Mouse (Mus musculus): Measurements from ENCODE around the gene Slc43a3.

Gene Slc43a3

DNA sequence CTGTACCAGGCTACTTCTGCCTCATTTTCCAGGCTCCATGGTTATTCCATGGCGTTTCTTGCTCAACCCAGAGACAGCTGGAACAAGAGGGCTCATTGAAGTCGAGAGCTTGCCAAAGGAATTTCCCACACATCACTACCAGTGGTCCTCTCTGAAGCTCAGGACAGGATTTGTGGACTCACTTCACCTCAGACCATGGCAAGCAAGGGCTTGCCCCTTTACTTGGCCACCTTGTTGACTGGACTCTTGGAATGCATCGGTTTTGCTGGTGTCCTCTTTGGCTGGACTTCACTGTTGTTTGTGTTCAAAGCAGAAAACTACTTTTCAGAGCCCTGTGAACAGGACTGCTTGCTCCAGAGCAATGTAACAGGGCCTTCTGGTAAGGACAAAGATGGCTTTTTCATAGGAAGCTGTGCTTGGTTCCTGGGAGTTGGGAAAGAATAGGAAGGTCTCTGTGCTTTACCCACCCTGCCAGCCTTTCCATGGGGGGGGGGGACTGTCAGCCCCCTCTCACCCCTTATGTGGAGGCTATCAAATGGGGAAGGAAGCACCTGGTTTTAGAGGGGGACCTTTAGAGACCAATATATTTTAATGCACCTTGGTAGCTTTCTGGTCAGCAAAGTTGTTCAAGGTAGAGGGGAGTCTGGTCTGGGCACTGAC is 1.2 kb downstream of the Slc43a3 start:
- no peak for DNase-seq (ENCODE audit: low spot score)

DNA sequence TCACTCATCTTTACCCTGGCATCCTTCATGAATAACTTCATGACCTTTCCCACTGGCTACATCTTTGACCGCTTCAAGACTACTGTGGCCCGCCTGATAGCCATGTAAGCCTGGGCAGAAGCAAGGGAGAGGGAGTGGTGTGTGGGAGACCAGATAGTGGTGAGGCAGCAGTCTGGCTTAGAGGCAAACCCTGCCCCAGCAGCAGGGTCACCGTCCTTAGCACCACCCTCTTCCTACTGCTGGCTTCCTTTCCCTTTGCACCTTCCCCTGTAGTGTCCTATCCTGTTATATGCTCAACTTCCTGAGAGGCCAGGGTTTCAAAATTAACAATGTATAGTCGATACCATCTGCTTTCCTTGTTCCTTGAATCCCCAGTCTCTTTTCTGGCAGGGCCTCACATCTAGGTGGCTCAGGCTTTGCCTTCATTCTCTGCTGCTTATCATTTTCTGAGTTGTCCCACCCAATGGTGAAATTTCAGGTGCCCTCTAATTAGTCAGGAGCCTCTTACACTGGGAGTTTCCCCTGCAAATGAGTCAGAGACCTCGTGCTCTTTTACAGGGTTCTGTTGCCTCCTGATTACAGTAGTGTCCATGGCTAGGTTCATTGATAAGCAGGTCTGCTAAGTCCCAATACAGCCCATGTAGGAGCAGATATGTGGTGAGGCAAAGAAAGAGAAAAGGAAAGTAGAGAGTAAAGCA is 2.0 kb downstream of the Slc43a3 start:
- no peak for DNase-seq (ENCODE audit: low spot score)

DNA sequence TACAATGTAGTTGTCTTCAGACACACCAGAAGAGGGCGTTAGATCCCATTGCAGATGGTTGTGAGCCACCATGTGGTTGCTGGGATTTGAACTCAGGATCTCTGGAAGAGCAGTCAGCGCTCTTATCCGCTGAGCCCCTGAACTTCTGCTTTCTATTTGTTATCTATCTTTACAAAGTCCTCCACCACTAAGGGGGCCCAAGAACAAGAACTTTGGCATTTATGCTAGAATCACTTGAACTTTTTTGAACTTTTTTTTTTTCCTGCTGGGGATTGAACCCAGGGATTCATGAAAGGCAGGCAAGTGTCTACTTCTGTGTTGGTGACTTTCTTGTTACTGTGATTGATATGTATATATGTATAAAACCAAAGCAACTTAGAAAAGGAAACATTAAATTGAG is 2.9 kb downstream of the Slc43a3 start:
- no peak for DNase-seq (ENCODE audit: low spot score)

DNA sequence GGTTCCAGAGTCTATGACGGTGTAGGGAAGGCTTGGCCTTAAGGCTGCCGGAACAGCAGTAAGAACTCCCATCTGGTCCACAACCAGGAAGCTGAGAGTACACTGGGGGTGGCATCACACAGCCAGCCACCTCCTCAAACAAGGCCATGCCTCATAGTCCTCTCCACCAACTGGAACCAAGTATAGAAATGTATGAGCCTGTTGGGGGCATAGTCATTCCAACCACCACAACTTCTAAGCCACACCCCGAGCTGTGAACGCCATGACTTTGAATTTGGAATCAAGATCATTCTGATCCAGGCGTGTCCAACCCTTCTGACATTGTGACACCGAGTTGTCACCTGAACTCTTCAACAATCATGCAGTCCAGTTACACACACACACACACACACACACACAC is 3.3 kb downstream of the Slc43a3 start:
- DNase-seq (ENCODE audit: low spot score): no peak

DNA sequence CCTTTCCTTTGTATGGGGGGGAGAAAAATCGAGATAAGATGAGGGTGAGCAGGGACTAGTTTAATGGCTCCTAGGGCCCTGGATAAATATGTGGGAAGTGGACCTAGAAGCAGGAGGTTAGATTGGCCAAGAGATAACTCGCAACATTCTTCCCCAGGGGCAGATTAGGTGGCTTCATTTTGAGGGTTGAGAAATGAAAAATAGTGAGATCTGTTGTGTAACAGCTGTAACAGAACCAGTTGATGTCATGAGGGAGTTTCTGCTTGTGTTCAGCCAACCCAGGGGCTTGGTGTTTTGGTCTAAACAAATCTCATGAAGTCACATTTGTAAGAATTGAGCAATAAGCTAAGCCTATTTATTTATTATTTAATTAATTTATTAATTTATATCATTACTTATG is 5.0 kb downstream of the Slc43a3 start:
- DNase-seq (ENCODE audit: low spot score): no peak

DNA sequence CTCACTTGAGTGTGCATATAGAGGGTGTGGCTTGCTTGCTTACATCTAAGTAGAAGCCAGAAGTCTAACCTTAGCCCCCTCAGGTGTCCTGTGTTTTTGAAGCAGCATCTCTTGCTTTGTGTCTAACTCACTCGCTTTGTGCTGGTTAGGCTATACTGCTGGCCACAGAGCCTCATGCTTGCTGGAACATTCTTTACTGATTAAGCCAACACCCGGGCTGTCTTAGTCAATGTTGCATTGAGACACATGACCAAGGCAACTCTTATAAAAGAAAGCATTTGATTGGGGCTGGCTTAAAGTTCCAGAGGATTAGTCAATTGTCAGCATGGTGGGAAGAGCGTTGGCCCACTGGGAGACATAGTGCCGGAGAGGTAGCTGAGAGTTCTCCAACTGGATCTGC is 5.4 kb downstream of the Slc43a3 start:
- no peak for DNase-seq (ENCODE audit: low spot score)

DNA sequence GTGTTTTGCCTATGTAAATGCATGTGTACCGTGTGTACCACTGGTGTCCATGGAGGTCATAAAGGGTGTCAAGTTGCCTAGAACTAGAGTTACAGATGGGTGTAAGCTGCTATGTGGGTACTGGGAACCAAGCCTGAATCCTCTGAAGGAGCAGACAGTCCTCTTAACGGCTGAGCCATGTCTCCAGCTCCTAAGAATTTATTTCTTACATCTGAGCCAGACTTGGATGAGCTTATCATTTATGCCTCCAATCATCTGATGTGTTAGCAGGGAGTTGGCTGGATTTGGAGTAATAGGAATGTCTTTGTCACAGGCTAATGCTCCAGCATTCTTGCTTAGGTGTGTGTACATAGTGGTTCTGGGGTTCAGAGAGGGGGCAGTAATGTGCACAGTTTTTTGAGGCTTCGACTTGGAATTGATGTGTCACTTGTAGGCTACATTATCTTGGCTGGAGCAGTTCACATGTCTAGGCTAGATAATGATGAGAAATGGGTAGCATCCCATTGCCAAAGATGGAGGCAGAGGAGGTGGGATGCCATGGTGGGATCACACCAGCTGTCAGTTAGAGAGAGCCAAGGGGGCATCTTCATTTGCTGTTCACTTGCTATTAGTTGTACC is 10.9 kb downstream of the Slc43a3 start:
- DNase-seq (ENCODE audit: low spot score): no peak

DNA sequence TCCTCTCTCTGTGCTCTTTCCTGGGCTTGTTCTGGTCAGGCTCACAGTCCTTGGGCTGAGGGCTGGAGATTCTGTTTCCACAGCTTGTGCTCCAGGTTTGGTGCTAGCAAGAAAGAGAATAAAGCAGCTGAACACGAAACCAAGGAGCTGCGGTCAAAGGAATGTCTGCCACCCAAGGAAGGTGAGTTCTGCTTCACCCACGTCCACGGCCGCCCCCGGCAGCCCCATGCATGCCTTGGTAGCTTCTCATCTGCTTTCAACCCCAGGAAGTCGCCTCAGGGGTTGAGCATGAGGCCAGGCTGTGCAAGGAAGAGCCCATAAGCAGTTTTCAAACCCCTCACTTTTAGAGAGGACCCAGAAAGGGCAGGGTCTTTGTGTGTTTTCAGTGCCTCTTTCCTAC is 11.9 kb downstream of the Slc43a3 start:
- no peak for DNase-seq (ENCODE audit: low spot score)

DNA sequence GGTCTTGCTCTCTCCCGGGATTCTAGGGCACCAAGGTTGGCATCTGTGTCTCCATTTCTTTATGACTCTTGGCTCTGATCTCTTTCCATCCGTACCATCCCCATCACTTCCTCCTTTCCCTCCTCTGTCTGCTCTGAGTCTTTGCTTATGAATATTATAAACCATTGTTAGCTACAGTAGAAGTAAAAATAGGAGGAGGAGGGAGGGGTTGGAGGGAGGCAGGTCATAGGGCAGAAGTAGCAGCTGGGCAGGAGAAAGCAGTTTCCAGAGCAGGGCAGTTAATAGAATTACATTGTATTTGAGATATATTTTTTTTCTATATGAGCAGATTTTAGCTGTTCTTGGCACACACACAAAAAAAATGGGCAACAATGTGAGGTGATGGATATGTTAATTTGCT is 12.3 kb downstream of the Slc43a3 start:
- no peak for DNase-seq (ENCODE audit: low spot score)

DNA sequence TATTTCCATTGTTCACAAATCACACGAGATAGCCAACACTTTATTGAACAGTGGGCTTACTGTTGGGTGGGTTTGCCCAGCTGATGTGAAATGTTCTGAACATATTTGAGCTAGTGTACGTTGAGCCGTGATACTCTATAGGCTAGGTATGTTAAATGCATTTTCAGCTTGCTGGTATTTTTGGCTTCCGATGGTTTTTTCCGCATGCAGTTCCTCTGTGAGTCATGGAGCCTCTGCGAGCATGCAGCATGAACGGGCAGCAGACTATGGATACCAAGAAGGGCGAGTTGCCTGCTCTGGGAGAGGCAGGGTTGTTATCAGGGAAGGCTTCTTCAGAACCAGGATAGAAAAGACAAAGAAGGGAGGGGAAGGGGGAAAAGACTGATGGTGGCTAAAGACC is 14.6 kb downstream of the Slc43a3 start:
- no peak for DNase-seq (ENCODE audit: low spot score)

DNA sequence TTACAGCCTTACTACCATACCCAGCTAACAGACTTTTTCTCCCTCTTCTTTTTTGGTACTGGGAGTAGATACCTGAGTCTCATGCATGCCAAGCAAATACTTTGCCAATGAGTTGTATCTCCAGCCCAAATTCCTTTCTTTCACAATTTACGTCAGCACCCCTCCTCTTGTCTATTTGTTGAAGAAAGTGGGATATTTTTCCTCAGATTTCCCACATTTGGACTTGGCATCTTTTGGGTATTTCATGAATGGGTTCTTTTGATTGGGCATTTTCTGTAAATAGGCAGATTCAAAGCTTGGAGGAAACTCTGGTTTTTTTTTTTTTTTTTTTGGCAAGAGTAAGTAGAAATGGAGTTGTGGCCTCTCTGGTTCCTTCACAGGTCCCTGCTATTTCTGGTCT is 15.9 kb downstream of the Slc43a3 start:
- DNase-seq (ENCODE audit: low spot score): no peak

DNA sequence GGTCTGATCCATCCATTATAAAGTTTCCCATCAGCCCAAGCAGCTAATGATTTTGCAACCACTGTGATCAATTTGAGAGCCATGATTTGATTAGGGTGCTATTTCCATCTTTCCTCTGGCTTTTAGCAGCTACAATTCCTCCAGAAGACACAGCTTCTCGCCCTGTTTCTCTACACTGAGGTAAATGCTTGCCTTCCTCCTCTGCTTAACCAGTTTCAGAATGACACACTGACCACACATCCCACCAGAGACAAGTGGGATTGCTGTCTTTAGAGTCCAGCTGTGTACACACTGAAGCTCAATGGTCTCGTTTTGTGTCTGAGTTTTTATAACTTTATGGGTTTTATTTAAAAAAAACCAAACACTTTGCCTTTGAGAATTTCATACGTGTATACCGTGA is 16.3 kb downstream of the Slc43a3 start:
- no peak for DNase-seq (ENCODE audit: low spot score)

DNA sequence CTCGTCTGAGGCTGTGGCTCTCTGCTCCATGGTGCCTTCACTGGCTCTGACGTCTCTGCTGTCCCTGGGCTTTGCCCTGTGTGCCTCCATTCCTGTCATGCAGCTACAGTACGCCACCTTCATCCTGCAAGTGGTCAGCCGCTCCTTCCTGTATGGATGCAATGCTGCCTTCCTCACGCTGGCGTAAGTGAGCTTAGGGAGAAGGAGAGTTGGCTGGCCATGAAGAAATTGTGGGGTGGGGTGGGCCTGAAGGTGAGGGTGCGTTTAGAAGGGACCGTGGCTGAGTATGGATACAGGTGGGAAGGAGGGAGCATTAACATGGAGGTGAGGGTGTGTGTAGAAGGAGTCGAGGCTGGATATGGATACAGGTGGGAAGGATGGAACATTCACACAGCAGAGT is 19.1 kb downstream of the Slc43a3 start:
- no peak for DNase-seq (ENCODE audit: low spot score)

DNA sequence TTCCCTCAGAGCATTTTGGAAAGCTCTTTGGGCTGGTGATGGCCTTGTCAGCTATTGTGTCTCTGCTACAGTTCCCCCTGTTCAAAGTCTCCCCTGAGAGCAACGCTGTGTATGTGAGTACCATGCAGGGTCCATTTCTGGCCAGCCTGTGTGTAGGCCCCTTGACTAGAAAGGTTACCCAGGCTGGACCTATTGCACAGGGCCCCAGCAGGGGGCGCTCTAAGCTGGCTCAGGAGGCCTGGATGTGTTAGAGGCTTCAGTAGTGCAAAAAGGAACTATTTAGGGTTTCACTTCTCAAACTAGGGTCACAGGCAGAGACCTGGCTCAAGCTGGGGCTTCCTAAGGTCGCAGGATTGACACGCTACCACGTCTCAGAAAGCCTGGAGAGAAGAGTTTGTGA is 19.9 kb downstream of the Slc43a3 start:
- peak; percentile 53 for DNase-seq (ENCODE audit: low spot score)

DNA sequence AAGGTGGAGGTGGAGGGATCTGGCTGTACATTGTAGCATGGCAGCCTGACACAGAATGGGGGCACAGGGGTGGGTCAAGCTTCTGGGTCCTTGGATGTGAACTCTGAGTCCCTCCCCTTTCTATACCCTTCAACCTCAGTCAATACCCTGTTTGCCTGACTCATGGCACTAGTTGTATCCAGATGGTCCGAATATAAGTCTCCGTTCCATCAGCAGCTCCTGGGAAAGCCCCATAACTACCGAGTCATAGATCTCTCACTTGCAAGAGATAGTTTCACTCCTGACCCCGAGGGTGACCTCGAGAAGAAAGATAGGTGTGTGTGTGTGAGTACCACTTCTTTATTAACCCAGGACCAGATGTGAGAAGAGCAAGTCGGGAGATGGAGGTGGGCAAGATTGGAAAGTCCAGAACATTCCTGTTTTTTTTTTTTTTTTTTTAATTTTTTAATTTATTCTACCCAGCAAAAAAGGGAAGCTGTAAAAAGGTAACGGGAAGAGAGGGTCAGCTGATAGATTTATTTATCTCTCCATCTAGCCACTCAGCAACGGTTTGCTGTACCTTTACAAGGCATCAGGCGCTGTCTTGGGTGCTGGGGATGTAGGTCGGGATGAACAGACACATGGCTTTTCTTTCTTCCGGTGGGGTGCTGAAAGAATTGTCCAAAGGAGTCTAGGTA is 22.3 kb downstream of the Slc43a3 start:
- no peak for DNase-seq (ENCODE audit: low spot score)

DNA sequence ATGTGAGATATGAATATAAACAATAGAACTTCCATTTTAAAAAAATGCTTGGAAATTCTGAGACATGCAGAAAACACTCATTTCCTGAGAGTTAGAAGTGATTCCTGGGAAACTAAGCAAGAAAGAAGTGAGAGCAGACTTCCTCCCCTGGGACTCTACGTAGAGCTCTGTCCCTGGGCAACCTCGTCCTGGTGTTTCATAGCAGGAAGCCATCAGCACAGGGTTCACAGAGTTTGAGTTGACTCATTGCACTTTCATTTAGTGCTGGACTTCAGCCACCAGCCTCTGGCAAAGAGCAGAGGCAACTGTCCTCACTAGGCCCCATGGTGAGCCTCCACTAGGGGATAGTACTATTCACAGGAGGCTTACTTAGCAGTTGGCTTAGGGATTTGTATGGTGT is 24.9 kb downstream of the Slc43a3 start:
- no peak for DNase-seq (ENCODE audit: low spot score)

DNA sequence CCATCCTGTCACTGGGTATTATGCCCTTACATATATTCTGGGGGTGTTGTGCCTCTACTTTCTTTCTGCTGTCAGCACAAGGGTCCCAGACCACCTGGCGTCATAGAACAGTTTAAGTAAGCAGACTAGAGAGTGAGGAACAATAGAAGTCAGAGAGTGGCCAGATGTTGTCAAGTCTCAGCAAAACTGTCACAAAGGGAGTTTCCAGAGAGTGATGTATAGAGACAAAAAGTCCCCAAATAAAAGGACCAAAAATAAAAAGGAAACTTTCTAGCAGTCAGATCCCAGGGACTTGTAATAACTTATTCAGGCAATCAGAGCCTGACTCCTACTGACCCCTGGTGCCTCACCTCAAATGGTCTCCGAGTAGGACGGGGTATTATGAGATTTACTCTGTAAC is 25.5 kb downstream of the Slc43a3 start:
- DNase-seq (ENCODE audit: low spot score): no peak

DNA sequence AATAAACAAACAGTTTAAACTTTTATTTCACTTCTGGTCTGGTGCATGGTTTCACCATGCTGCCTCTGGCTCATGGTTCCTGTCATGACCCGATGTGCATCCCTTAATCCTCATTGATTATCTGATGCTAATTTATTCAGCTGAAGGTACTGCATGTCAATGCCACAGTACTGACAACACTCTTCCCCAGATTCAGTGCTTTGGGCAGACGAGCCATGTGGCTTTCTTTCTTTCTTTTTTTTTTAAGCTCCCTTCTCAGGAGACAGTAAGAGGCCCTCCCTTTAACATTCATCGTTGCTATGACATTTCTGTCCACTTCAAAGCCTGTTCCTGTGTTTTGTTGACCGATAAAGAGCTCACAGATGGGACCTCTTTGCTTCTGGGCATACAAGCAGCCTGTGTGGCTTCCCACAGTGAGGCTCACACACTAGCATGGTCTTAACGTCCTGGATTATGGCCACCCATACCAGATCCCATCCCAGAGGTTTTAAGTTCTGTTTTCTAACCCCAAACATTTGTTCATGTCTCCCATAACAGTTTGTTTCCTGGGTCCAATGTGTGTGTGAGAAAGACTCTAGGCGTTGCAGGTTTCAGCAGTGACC is 26.6 kb downstream of the Slc43a3 start:
- no peak for DNase-seq (ENCODE audit: low spot score)

DNA sequence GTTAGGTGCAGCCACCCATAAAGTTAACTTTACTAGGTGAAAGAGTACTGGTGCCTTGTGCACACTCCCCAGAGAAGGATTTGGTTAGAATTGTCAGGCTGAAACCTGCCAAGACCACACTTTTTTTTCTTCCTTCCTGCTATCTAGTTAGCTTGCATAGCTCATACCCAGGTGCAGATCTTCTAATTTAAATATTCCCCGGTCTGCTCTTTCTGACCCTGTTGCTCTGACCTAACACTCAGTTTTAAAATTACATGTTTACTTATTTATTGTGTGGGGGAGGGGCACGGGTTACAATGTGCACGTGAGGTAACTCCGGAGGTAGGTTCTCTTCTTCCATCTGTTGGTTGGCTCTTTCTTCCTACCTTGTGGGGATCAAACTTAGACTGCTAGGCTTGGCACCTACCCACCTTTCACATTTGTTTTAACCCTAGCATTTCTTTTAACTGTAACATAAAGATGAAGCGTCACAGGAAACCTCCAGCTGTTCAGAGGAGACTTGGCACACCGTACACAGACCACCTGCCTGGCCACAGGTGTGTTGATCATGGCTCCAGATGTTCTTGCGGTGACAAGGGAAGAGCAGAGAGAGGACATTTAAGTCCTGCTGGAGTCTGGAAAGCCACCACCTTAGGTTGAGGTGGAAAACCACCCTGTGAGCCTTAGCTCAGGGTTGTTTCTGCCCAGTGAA is 27.9 kb downstream of the Slc43a3 start:
- DNase-seq (ENCODE audit: low spot score): no peak

DNA sequence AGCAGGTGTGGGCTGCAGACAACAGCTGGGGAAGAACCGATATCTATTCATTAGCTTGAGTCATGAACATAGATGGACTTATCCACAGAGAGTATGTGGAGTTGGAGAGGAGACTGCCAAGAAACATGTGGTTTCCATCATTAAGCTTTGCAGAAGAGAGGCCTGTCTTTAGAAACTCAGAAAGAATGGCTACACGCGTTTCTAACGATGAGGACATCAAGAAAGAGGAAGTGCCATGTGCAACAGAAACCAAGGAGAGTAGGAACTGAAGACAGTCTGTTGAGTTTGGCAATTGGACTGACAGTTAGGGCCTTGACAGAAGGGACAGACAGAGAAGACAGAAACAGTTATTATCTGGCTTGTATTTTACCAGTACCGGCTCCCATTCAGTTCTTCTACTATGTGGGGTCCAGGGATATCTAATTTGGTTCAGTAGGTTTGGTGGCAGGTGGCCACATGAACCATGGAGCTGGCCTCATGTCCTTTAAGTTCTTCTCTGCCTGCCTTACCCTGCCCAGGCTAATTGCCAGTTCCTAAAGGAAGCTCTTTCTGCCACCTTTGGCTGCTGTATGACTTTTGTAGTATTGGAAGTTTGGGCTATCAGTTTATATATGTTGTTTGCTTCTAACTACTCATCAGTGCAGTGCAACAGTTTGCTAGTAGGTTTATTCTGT is 31.1 kb downstream of the Slc43a3 start:
- no peak for DNase-seq (ENCODE audit: low spot score)

DNA sequence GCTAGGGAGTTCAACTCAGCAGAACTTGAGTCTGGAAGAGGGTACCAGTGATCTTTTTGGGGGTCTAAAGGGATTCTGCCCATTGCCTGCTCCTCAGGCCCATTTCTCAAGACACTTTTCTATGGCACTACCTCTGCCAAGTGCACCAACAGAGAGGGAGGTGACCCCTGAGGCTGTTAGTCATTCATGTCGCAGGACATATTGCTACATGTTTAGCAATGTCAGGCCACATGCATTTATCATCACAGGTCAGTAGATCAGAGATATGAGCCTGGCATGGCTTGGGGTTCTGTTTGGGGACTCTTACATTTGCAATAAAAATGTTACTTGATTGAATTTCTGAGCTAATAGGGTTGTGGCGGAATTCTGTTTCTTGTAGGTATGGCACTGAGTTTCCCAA is 39.2 kb downstream of the Slc43a3 start:
- no peak for DNase-seq (ENCODE audit: low spot score)

DNA sequence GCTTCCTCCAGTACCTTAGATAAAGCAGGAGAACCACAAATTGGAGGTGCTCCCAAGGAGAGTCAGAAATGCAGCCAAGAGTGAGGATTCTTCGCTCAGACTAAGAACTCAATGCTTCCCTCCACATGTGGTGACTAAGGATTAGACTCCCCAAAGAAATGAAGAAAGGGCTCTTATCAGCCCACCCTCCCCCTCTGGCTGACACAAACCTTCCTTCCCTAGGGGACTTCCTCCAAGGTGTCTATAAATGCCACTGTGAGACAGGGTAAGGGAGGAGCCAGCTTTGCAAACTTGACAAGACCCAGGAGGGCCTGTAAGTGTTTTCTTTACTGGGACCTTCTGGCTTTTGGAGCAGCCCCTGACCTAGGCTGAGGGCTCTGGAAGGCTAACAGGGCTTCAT is 43.8 kb downstream of the Slc43a3 start, which contains the start of gene Prg2:
Gene Prg2, plus strand, starts transcription at position 274 of the 400 bp plus-strand sequence.
- DNase-seq (ENCODE audit: low spot score): no peak

All from layer of hippocampus, adult 11-12 months (tissue).